Comparison of ENCODE assay signal across 19 mouse cellular contexts in the genomic region with DNA sequence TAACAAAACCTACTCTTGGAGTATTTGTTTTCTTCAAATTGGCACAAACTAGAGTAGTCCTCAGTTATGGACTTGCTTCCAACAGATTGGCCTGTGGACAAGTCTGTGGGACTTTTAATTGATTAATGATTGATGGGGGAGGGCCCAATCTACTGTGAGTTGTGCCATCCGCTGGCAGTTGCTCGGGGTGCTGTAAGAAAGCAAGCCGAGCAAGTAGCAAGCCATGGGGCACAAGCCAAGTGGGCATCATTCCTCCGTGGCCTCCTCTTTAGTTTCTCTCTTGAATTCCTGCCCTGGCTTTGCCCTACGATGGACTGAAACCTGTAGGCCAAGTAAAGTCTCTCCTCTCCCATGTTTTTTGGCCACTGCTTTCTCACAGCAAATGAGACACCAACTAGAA.
A peak's percentile ranks its signal among the peaks of the same experiment; 100 is the strongest.
DNase-seq lines count a peak whose midpoint lies in the region; ATAC-seq and TF ChIP-seq lines count a peak whose summit lies in the region.
"Had no signal": no experiment of that assay in that cellular context is flagged by ENCODE, and none has a peak within 500 bp of the region (broad histone marks: within the 10 kb centered on the region; RNA-seq: fewer than 3 reads in every experiment).

No protein-coding gene starts in this region.

- no peaks in the 10 kb centered on the region for H3K4me1 ChIP-seq in lung, adult 2 months (ENCODE audit: control insufficient read depth, insufficient read depth, low read length)
- H3K4me1 ChIP-seq: embryonic facial prominence, embryonic 15.5 days; intestine, embryonic 15.5 days; limb, embryonic 12.5 days; megakaryocyte, embryonic 14.5 days; stomach, embryonic 15.5 days had no signal

- no peak for TF ChIP-seq CTCF in gastrocnemius, adult 2 months (IDR thresholded peaks at IDR 0.05)
- TF ChIP-seq CTCF in lung, adult 2 months (IDR thresholded peaks at IDR 0.05; ENCODE audit: insufficient read depth, low read length), result no peak

- 82% methylated on average over 5 of the region's 5 CpGs for WGBS in lung, adult 2 months

- DNase-seq in gastrocnemius, adult 2 months, result peak; percentile 53
- no peak for DNase-seq in gastrocnemius, adult 18-20 months (ENCODE audit: low spot score)
- peak; percentile 23 for DNase-seq in kidney, adult 18-20 months
- DNase-seq in kidney, postnatal 10 days, result no peak
- peak; percentile 30 for DNase-seq in lung, postnatal 36 days
- DNase-seq in lung, adult 2 months, result no peak
- DNase-seq: lung, postnatal 10 days; right cerebral cortex, postnatal 14 days; thymus, adult 2 months had no signal

- no peak overlapping the region for H3K4me3 ChIP-seq in gastrocnemius, adult 2 months
- H3K4me3 ChIP-seq in lung, adult 2 months (replicated peaks; ENCODE audit: extremely low read depth, low read depth, low read length), result no peak overlapping the region
- H3K4me3 ChIP-seq: embryonic facial prominence, embryonic 15.5 days; intestine, embryonic 15.5 days; layer of hippocampus, adult 2 months; left cerebral cortex, adult 2 months; limb, embryonic 12.5 days; megakaryocyte, embryonic 14.5 days; stomach, embryonic 15.5 days had no signal

- H3K27ac ChIP-seq in gastrocnemius, adult 2 months, result no peak overlapping the region
- H3K27ac ChIP-seq: embryonic facial prominence, embryonic 15.5 days; intestine, embryonic 15.5 days; layer of hippocampus, adult 2 months; left cerebral cortex, adult 2 months; limb, embryonic 12.5 days; liver, embryonic 14.5 days; stomach, embryonic 15.5 days had no signal

- TF ChIP-seq POLR2A in lung, adult 2 months (IDR thresholded peaks at IDR 0.05; ENCODE audit: borderline replicate concordance, extremely low read depth, low read depth, low read length), result no peak

- intact Hi-C loops in gastrocnemius, adult 2 months (cut with DNase I), result no loop called here

- no peak for ATAC-seq in activated CD4-positive, CD25-positive, alpha-beta regulatory T cell, adult 4 months
- ATAC-seq: intestine, embryonic 15.5 days; midbrain, embryonic 16.5 days had no signal

Comparison
In these comparisons a context has a peak if more than half of its experiments do, and no peak if none do; other contexts are left out.
1. DNase-seq: peak in gastrocnemius, adult 2 months (single experiment), kidney, adult 18-20 months (single experiment) and lung, postnatal 36 days (single experiment); none in gastrocnemius, adult 18-20 months (single experiment), kidney, postnatal 10 days (single experiment) and lung, adult 2 months (single experiment).